Mouse (Mus musculus) adrenal gland (tissue): ENCODE data around the gene Gbp2b.

Source experiments
- intact Hi-C: fragments of 180-260 bp; cut with DNase I; formaldehyde crosslinking; loops from one replicate; pipeline ENCODE4 v1.15.1; 2025
- microRNA-seq, 2 experiments: library from miRNA; unstranded; fragments of <30 nt; microRNA quantifications; one replicate each; pipeline ENCODE4; 2019

Gene Gbp2b

GRCm38 (mm10) chr3:142620111-142620955, 25.7 kb downstream of the Gbp2b start, which contains the start of gene Gbp2:
Gene Gbp2 (plus strand): TSS chr3:142620602.
- intact Hi-C loops = no loop called here

- intact Hi-C loops = no loop called here
Observed at GRCm38 (mm10) chr3:142620956-142621562, 26.4 kb downstream of the Gbp2b start.

GRCm38 (mm10) chr3:142630385-142630784, 35.7 kb downstream of the Gbp2b start:
- intact Hi-C loops = no loop called here

- intact Hi-C loops = loop anchor here (2.0 kb wide), 2 partner anchors 35 to 67 kb away; no protein-coding TSS in a partner anchor
Observed at GRCm38 (mm10) chr3:142640201-142640600, 45.6 kb downstream of the Gbp2b start.

- intact Hi-C loops = loop anchor here (5.0 kb wide), 1 partner anchor 154 kb away; the partner anchor contains the start of gene Gbp5
Observed at GRCm38 (mm10) chr3:142645949-142646348, 51.3 kb downstream of the Gbp2b start.

GRCm38 (mm10) chr3:142647836-142648235, 53.2 kb downstream of the Gbp2b start:
- intact Hi-C loops = loop anchor here (5.0 kb wide), 1 partner anchor 156 kb away; the partner anchor contains the start of gene Gbp5

- intact Hi-C loops = no loop called here
Observed at GRCm38 (mm10) chr3:142650205-142650604, 55.6 kb downstream of the Gbp2b start.

- intact Hi-C loops = no loop called here
Observed at GRCm38 (mm10) chr3:142664723-142665122, 70.1 kb downstream of the Gbp2b start.

Small RNA genes within 50 kb of the gene (microRNA-seq; reads per million reads assigned to microRNA genes)
- gene Mir6381 = 0 reads per million in 2 experiments
